Mouse (Mus musculus) lung, postnatal 0 days (tissue): Measurements from ENCODE around the gene Cpt1a. TPM values are rescaled to one million over a fixed set of nuclear protein-coding genes. Genes with fewer than 3 reads are reported as not detected.
A peak's percentile ranks its signal among the peaks of the same experiment; 100 is the strongest.

Experiments used
- ATAC-seq: fragments of 200-750 bp; cut with Nextera tagmentation; 2 replicates; pipeline ENCODE4 v1.8.0; 2017; ENCODE audit warnings: moderate library complexity
- DNase-seq: peaks from one replicate; pipeline ENCODE4 v3.0.0-alpha.2; 2016; ENCODE audit warnings: low spot score
- H3K27ac ChIP-seq: fragments of 300-500 bp; sonication (generic); 2 replicates; pipeline ENCODE4 v1.5.1; 2014; ENCODE audit warnings: antibody characterized with exemption, mild to moderate bottlenecking, low read length, mixed read lengths
- H3K27me3 ChIP-seq: fragments of 300-500 bp; sonication (generic); replicated peaks from 2 replicates; pipeline ENCODE4 v1.6.1; 2014; ENCODE audit warnings: low read length, mixed read lengths; ENCODE audit not compliant: insufficient read depth
- H3K36me3 ChIP-seq: fragments of 300-500 bp; sonication (generic); 2 replicates; pipeline ENCODE4 v1.6.1; 2014; ENCODE audit warnings: low read length, mixed read lengths; ENCODE audit not compliant: insufficient read depth
- H3K4me1 ChIP-seq: fragments of 300-500 bp; sonication (generic); 2 replicates; pipeline ENCODE4 v1.6.1; 2014; ENCODE audit warnings: antibody characterized with exemption, low read depth, low read length, mixed read lengths; ENCODE audit not compliant: insufficient read depth
- H3K4me2 ChIP-seq: fragments of 300-500 bp; sonication (generic); replicated peaks from 2 replicates; pipeline ENCODE4 v1.6.1; 2014; ENCODE audit warnings: low read depth, mild to moderate bottlenecking, low read length, moderate library complexity, mixed read lengths
- H3K4me3 ChIP-seq: fragments of 300-500 bp; sonication (generic); 2 replicates; pipeline ENCODE4 v1.5.1; 2014; ENCODE audit warnings: low read depth, low read length
- H3K9ac ChIP-seq: fragments of 300-500 bp; sonication (generic); replicated peaks from 2 replicates; pipeline ENCODE4 v1.6.1; 2014; ENCODE audit warnings: low read depth, mild to moderate bottlenecking
- H3K9me3 ChIP-seq: fragments of 300-500 bp; sonication (generic); 2 replicates; pipeline ENCODE4 v1.6.1; 2016; ENCODE audit warnings: low read length, mixed read lengths
- CTCF ChIP-seq: IDR thresholded peaks from 2 replicates; pipeline ENCODE4 v1.5.1; 2016; ENCODE audit warnings: antibody characterized with exemption, mild to moderate bottlenecking
- EP300 ChIP-seq: IDR thresholded peaks from 2 replicates; pipeline ENCODE4 v1.6.1; 2016; ENCODE audit warnings: antibody characterized with exemption, mild to moderate bottlenecking, control low read depth
- WGBS: fragments of 180-500 bp; shearing (Covaris S2); extraction: QIAGEN DNeasy Blood & Tissue Kit; methylation state at CpG from one replicate; pipeline ENCODE4 v1.1.7; 2014; 5-methylcytosine and 5-hydroxymethylcytosine counted together
- polyA plus RNA-seq: library from polyadenylated mRNA; unstranded; fragments of >200 nt; fragmentation: Nextera tagmentation; extraction: Ambion mirVana; gene quantifications from 2 replicates; pipeline ENCODE4 v1.2.1, GENCODE M21; 2015

Gene Cpt1a
- polyA plus RNA-seq, 1 experiment from 2014 or later = 46.6 TPM

DNA sequence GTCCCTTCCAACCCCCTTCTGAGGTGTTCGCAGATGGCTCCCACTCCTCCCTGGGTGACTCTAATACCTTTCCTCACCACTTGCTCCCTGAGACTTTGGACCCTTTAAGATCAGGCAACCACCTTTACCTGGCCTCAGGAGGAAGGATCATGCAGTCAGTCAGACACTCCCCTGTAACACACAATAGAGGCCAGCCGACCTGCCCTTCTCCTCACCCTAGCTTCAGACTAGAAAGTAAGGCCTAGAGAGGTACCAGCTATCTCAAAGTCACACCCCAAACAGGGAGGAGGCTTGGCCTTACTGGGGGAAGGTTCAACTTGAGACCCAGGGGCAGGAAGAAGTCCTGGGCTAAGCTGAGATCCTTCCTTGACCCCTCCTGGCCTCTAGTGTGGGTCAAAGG, 102.1 kb downstream of the Cpt1a start:
- no peaks in the 10 kb centered on the region for H3K9me3 ChIP-seq
- no peaks in the 10 kb centered on the region for H3K27me3 ChIP-seq
- ATAC-seq (0 out of 2 replicates have a peak, but pooled peaks have one; percentile 9), DNase-seq (no peak)
- H3K36me3 ChIP-seq = no peaks in the 10 kb centered on the region
- TF ChIP-seq EP300 (no peak), CTCF (no peak)
- no peak overlapping the region for H3K9ac ChIP-seq
- H3K27ac ChIP-seq = no peak overlapping the region
- WGBS = 54% methylated on average over 2 of the region's 2 CpGs
- H3K4me2 ChIP-seq = no peak overlapping the region
- H3K4me3 ChIP-seq = no peak overlapping the region
- H3K4me1 ChIP-seq = no peaks in the 10 kb centered on the region

DNA sequence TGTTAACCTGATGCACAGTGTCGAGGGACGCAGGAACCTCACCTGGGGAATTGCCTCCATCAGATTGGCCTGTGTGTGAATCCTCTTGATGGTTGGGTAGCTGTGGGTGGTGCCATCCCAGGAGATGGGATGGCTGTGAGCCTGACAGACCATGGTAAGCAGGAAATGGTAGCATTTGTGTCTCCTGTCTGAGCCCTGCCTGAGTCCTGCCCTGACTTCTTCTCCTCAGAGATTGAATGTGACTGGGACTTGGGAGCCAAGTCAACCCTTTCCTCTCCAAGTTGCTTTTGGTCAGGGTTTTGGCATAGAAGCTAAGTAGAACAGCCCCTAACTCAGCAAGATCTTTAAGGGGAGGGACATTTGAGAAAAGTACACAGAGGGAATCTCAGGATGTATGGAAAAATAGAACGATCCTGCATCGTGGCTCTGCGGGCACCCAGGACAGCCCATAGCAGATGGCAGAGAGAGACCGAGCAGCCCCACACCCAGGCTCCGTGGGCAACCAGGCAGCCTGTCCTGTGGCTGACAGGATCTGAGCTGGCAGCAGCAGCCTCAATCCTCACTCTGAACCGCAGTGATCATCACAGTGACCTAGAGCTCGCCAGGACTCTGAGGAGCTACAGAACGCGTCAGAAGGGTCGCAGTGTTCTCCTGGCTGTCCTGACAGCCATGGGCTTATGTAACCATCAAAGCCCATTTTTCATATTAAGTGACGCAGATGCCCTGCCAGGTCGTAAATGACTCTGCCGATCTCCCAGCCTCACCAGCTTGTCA, 106.1 kb downstream of the Cpt1a start:
- ATAC-seq (no peak), DNase-seq (no peak)
- Histone ChIP-seq H3K27me3 (no peaks in the 10 kb centered on the region), H3K4me3 (no peak overlapping the region), H3K36me3 (no peaks in the 10 kb centered on the region), H3K27ac (no peak overlapping the region), H3K9me3 (no peaks in the 10 kb centered on the region), H3K4me1 (no peaks in the 10 kb centered on the region), H3K4me2 (no peak overlapping the region), H3K9ac (no peak overlapping the region)
- TF ChIP-seq CTCF = no peak
- TF ChIP-seq EP300 = no peak
- 66% methylated on average over 15 of the region's 15 CpGs for WGBS

DNA sequence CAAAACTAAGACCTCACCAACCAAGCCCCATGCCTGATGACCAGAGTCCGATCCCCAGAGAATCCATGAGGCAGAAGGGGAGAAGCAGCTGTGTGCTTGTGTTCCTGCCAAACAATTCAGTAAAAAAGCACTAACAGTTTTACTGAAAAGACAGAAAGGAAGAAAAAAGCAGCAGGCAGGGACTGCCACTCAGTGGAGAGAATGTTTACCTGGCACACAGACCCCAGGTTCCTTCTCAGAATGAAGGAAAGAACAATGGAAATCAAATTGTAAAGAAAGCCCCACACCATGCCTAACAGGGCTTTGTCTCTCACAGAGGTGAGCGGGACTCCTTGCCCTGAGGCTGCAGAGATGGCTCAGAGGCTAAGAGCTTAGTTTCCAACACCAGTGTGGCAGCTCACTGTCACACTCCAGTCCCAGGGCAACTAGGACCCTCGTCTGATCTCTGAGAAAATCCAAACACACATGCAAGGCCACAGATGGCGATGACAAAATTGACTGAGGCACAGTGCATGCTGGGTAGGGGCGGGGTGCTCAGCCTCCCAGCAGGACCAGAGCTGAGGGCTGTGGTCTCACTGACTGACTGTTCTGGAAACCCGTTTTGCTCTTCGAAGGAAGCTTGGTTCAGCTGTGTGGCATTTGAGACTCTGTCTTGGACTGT, 107.2 kb downstream of the Cpt1a start:
- peak; percentile 16 for DNase-seq
- Histone ChIP-seq H3K4me2 (no peak overlapping the region), H3K36me3 (no peaks in the 10 kb centered on the region), H3K27ac (no peak overlapping the region), H3K9me3 (no peaks in the 10 kb centered on the region), H3K4me3 (no peak overlapping the region), H3K4me1 (no peaks in the 10 kb centered on the region), H3K9ac (no peak overlapping the region), H3K27me3 (no peaks in the 10 kb centered on the region)
- no peak for ATAC-seq
- TF ChIP-seq CTCF (no peak), EP300 (no peak)
- 37% methylated on average over 7 of the region's 7 CpGs for WGBS

DNA sequence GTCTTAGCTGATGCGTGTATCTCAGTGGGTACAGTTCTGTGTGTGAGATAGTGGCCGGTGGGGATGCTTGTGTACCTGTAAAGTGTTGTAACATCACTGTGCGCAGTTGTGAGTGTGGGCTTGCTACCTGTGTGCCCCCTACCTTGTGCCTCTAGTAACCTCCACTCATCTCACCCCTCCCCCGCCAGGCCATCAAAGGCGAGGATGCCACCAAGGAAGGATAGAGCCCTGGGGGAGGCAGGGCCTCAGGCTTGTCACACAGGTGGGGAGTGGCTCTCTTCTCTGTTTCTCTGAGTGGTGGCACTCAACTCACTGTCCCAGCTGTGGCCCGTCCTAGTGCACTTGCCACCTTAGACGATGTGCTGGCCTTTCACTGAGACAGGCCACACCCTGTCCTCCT, 108.9 kb downstream of the Cpt1a start:
- Histone ChIP-seq H3K36me3 (no peaks in the 10 kb centered on the region), H3K4me2 (no peak overlapping the region), H3K4me3 (no peak overlapping the region), H3K27ac (no peak overlapping the region), H3K9me3 (no peaks in the 10 kb centered on the region), H3K9ac (no peak overlapping the region), H3K27me3 (no peaks in the 10 kb centered on the region), H3K4me1 (no peaks in the 10 kb centered on the region)
- no peak for TF ChIP-seq EP300
- TF ChIP-seq CTCF = no peak
- 66% methylated on average over 7 of the region's 7 CpGs for WGBS
- no peak for ATAC-seq
- DNase-seq = no peak

DNA sequence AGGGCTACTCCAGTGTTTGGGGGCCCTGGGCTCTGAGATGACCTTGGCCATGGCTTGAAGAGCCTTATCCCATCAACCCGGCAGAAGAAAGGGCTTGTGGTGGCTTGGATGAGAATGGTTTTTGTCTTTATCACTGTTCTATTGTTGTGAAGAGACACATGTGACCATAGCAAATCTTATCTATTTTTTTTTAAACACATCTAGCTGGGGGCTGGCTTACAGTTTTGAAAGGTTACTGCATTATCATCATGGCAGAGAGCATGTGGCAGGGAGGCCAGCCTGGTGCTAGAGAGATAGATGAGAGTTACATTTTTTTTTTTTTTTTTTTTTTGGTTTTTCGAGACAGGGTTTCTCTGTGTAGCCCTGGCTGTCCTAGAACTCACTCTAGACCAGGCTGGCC, 109.8 kb downstream of the Cpt1a start:
- 74% methylated on average over 1 of the region's 2 CpGs for WGBS

DNA sequence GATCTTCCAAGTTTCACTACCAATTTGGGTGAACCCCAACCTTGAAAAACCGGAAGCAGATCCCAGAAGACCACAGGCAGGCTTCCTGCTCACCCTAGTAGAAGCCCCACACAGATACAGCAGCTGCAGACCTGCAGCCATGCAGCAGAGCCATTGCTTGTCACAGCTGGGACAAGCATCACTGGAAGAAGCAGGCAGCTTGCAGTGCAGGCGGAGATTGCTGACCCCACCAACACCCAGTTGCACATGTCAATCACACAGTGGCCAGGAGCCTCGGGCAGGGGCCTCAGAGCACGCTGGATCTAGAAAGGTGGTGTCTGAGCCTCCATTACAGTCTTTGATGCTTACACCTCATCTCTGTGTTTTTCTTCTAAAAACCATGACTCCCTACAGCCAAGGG, 112.0 kb downstream of the Cpt1a start:
- Histone ChIP-seq H3K36me3 (no peaks in the 10 kb centered on the region), H3K27ac (no peak overlapping the region), H3K27me3 (no peaks in the 10 kb centered on the region), H3K9ac (no peak overlapping the region), H3K9me3 (no peaks in the 10 kb centered on the region), H3K4me1 (no peaks in the 10 kb centered on the region), H3K4me3 (no peak overlapping the region), H3K4me2 (no peak overlapping the region)
- ATAC-seq (no peak), DNase-seq (no peak)
- TF ChIP-seq CTCF = no peak
- TF ChIP-seq EP300 = no peak
- 35% methylated on average over 4 of the region's 4 CpGs for WGBS

More for the DNA sequence above, 109.8 kb downstream of the Cpt1a start:
- Histone ChIP-seq H3K27me3 (no peaks in the 10 kb centered on the region), H3K4me1 (no peaks in the 10 kb centered on the region), H3K4me2 (no peak overlapping the region), H3K36me3 (no peaks in the 10 kb centered on the region), H3K9me3 (no peaks in the 10 kb centered on the region), H3K27ac (no peak overlapping the region), H3K4me3 (no peak overlapping the region), H3K9ac (no peak overlapping the region)
- TF ChIP-seq EP300 (no peak), CTCF (no peak)
- ATAC-seq (no peak), DNase-seq (no peak)
